Mouse (Mus musculus): ENCODE results near the gene Cdc42ep2. TPM values are rescaled to one million over a fixed set of nuclear protein-coding genes. Genes with fewer than 3 reads are reported as not detected.

The Cdc42ep2 gene
- polyA plus RNA-seq, 1 experiment from 2014 or later: 1.8 TPM

- no peak for ATAC-seq (replicated peaks; ENCODE audit: low FRiP score)
Measured at GRCm38 (mm10) chr19:5950218-5950617, 25.6 kb upstream of the Cdc42ep2 start.

GRCm38 (mm10) chr19:5945891-5946290 lies 21.3 kb upstream of the Cdc42ep2 start:
- H3K4me1 ChIP-seq (replicated peaks; ENCODE audit: control insufficient read depth, insufficient read depth, low read length): no peaks in the 10 kb centered on the region
- H3K27ac ChIP-seq (ENCODE audit: low read depth, low read length): no peak overlapping the region
- no peaks in the 10 kb centered on the region for H3K27me3 ChIP-seq (ENCODE audit: control insufficient read depth, insufficient read depth, low read length)
- WGBS: 90% methylated on average over 8 of the region's 8 CpGs
- no peaks in the 10 kb centered on the region for H3K9me3 ChIP-seq (ENCODE audit: control insufficient read depth, low read length)
- ATAC-seq (replicated peaks; ENCODE audit: low FRiP score) (no peak), DNase-seq (ENCODE audit: low spot score) (no peak)
- H3K9ac ChIP-seq (ENCODE audit: low read length): no peak overlapping the region
- no peak overlapping the region for H3K4me2 ChIP-seq (ENCODE audit: low read depth, low read length, severe bottlenecking)
- peaks cover 2% of the 10 kb centered on the region; the same call in 1 of the 2 replicates for H3K36me3 ChIP-seq (ENCODE audit: control insufficient read depth, insufficient read depth, low read length)
- no peak overlapping the region for H3K4me3 ChIP-seq (ENCODE audit: low read depth, low read length)

More at GRCm38 (mm10) chr19:5950218-5950617, 25.6 kb upstream of the Cdc42ep2 start:
- Histone ChIP-seq H3K4me3 (ENCODE audit: low read depth, low read length) (no peak overlapping the region), H3K27me3 (ENCODE audit: control insufficient read depth, insufficient read depth, low read length) (no peaks in the 10 kb centered on the region), H3K27ac (ENCODE audit: low read depth, low read length) (no peak overlapping the region), H3K9ac (ENCODE audit: low read length) (no peak overlapping the region), H3K36me3 (ENCODE audit: control insufficient read depth, insufficient read depth, low read length) (peaks cover 10% of the 10 kb centered on the region; the same call in 1 of the 2 replicates), H3K4me2 (ENCODE audit: low read depth, low read length, severe bottlenecking) (no peak overlapping the region), H3K4me1 (replicated peaks; ENCODE audit: control insufficient read depth, insufficient read depth, low read length) (no peaks in the 10 kb centered on the region), H3K9me3 (ENCODE audit: control insufficient read depth, low read length) (no peaks in the 10 kb centered on the region)
- no peak for DNase-seq (ENCODE audit: low spot score)
- WGBS: 95% methylated on average over 11 of the region's 11 CpGs

GRCm38 (mm10) chr19:5945027-5945426 lies 20.4 kb upstream of the Cdc42ep2 start:
- Histone ChIP-seq H3K4me2 (ENCODE audit: low read depth, low read length, severe bottlenecking) (no peak overlapping the region), H3K36me3 (ENCODE audit: control insufficient read depth, insufficient read depth, low read length) (peaks cover 2% of the 10 kb centered on the region), H3K27me3 (ENCODE audit: control insufficient read depth, insufficient read depth, low read length) (no peaks in the 10 kb centered on the region), H3K4me1 (replicated peaks; ENCODE audit: control insufficient read depth, insufficient read depth, low read length) (no peaks in the 10 kb centered on the region), H3K4me3 (ENCODE audit: low read depth, low read length) (no peak overlapping the region), H3K27ac (ENCODE audit: low read depth, low read length) (no peak overlapping the region), H3K9me3 (ENCODE audit: control insufficient read depth, low read length) (no peaks in the 10 kb centered on the region), H3K9ac (ENCODE audit: low read length) (no peak overlapping the region)
- WGBS: 88% methylated on average over 7 of the region's 7 CpGs
- ATAC-seq (replicated peaks; ENCODE audit: low FRiP score) (no peak), DNase-seq (ENCODE audit: low spot score) (no peak)

- WGBS: 90% methylated on average over 8 of the region's 8 CpGs
- H3K27ac ChIP-seq (ENCODE audit: low read depth, low read length): no peak overlapping the region
- no peak overlapping the region for H3K9ac ChIP-seq (ENCODE audit: low read length)
Measured at GRCm38 (mm10) chr19:5944145-5944544, 19.5 kb upstream of the Cdc42ep2 start.

GRCm38 (mm10) chr19:5943404-5943803 lies 18.8 kb upstream of the Cdc42ep2 start:
- no peak overlapping the region for H3K4me2 ChIP-seq (ENCODE audit: low read depth, low read length, severe bottlenecking)
- no peak overlapping the region for H3K9ac ChIP-seq (ENCODE audit: low read length)
- no peaks in the 10 kb centered on the region for H3K27me3 ChIP-seq (ENCODE audit: control insufficient read depth, insufficient read depth, low read length)
- peaks cover 6% of the 10 kb centered on the region for H3K36me3 ChIP-seq (ENCODE audit: control insufficient read depth, insufficient read depth, low read length)
- no peaks in the 10 kb centered on the region for H3K4me1 ChIP-seq (replicated peaks; ENCODE audit: control insufficient read depth, insufficient read depth, low read length)
- DNase-seq (ENCODE audit: low spot score) (no peak), ATAC-seq (replicated peaks; ENCODE audit: low FRiP score) (no peak)
- whole genome bisulfite sequencing: 93% methylated on average over 15 of the region's 15 CpGs
- H3K4me3 ChIP-seq (ENCODE audit: low read depth, low read length): no peak overlapping the region
- H3K9me3 ChIP-seq (ENCODE audit: control insufficient read depth, low read length): no peaks in the 10 kb centered on the region
- no peak overlapping the region for H3K27ac ChIP-seq (ENCODE audit: low read depth, low read length)

More at GRCm38 (mm10) chr19:5944145-5944544, 19.5 kb upstream of the Cdc42ep2 start:
- Histone ChIP-seq H3K4me3 (ENCODE audit: low read depth, low read length) (no peak overlapping the region), H3K9me3 (ENCODE audit: control insufficient read depth, low read length) (no peaks in the 10 kb centered on the region), H3K4me2 (ENCODE audit: low read depth, low read length, severe bottlenecking) (no peak overlapping the region), H3K27me3 (ENCODE audit: control insufficient read depth, insufficient read depth, low read length) (no peaks in the 10 kb centered on the region), H3K36me3 (ENCODE audit: control insufficient read depth, insufficient read depth, low read length) (peaks cover 6% of the 10 kb centered on the region), H3K4me1 (replicated peaks; ENCODE audit: control insufficient read depth, insufficient read depth, low read length) (no peaks in the 10 kb centered on the region)
- ATAC-seq (replicated peaks; ENCODE audit: low FRiP score) (no peak), DNase-seq (ENCODE audit: low spot score) (no peak)

GRCm38 (mm10) chr19:5942581-5942980 lies 18.0 kb upstream of the Cdc42ep2 start:
- H3K36me3 ChIP-seq (ENCODE audit: control insufficient read depth, insufficient read depth, low read length): peaks cover 6% of the 10 kb centered on the region

GRCm38 (mm10) chr19:5940656-5941055 lies 16.0 kb upstream of the Cdc42ep2 start:
- peaks cover 6% of the 10 kb centered on the region; the same call in 1 of the 2 replicates for H3K36me3 ChIP-seq (ENCODE audit: control insufficient read depth, insufficient read depth, low read length)
- H3K9me3 ChIP-seq (ENCODE audit: control insufficient read depth, low read length): no peaks in the 10 kb centered on the region
- WGBS: 91% methylated on average over 10 of the region's 10 CpGs
- H3K27ac ChIP-seq (ENCODE audit: low read depth, low read length): no peak overlapping the region
- DNase-seq (ENCODE audit: low spot score) (no peak), ATAC-seq (replicated peaks; ENCODE audit: low FRiP score) (no peak)
- H3K4me2 ChIP-seq (ENCODE audit: low read depth, low read length, severe bottlenecking): no peak overlapping the region
- no peak overlapping the region for H3K4me3 ChIP-seq (ENCODE audit: low read depth, low read length)
- no peaks in the 10 kb centered on the region for H3K27me3 ChIP-seq (ENCODE audit: control insufficient read depth, insufficient read depth, low read length)
- no peak overlapping the region for H3K9ac ChIP-seq (ENCODE audit: low read length)
- 0 out of 2 replicates have a peak, but pooled peaks cover 2% of the 10 kb centered on the region for H3K4me1 ChIP-seq (replicated peaks; ENCODE audit: control insufficient read depth, insufficient read depth, low read length)

More at GRCm38 (mm10) chr19:5942581-5942980, 18.0 kb upstream of the Cdc42ep2 start:
- DNase-seq (ENCODE audit: low spot score) (no peak), ATAC-seq (replicated peaks; ENCODE audit: low FRiP score) (no peak)
- Histone ChIP-seq H3K4me3 (ENCODE audit: low read depth, low read length) (no peak overlapping the region), H3K4me1 (replicated peaks; ENCODE audit: control insufficient read depth, insufficient read depth, low read length) (0 out of 2 replicates have a peak, but pooled peaks cover 2% of the 10 kb centered on the region), H3K4me2 (ENCODE audit: low read depth, low read length, severe bottlenecking) (no peak overlapping the region), H3K27me3 (ENCODE audit: control insufficient read depth, insufficient read depth, low read length) (no peaks in the 10 kb centered on the region), H3K9ac (ENCODE audit: low read length) (no peak overlapping the region), H3K27ac (ENCODE audit: low read depth, low read length) (no peak overlapping the region), H3K9me3 (ENCODE audit: control insufficient read depth, low read length) (no peaks in the 10 kb centered on the region)
- 92% methylated on average over 7 of the region's 7 CpGs for WGBS

GRCm38 (mm10) chr19:5940173-5940572 lies 15.6 kb upstream of the Cdc42ep2 start:
- no peak for DNase-seq (ENCODE audit: low spot score)

GRCm38 (mm10) chr19:5939715-5940114 lies 15.1 kb upstream of the Cdc42ep2 start:
- Histone ChIP-seq H3K27ac (ENCODE audit: low read depth, low read length) (no peak overlapping the region), H3K9ac (ENCODE audit: low read length) (no peak overlapping the region), H3K27me3 (ENCODE audit: control insufficient read depth, insufficient read depth, low read length) (no peaks in the 10 kb centered on the region), H3K4me3 (ENCODE audit: low read depth, low read length) (no peak overlapping the region), H3K4me1 (replicated peaks; ENCODE audit: control insufficient read depth, insufficient read depth, low read length) (0 out of 2 replicates have a peak, but pooled peaks cover 2% of the 10 kb centered on the region), H3K36me3 (ENCODE audit: control insufficient read depth, insufficient read depth, low read length) (peaks cover 6% of the 10 kb centered on the region; the same call in 1 of the 2 replicates), H3K9me3 (ENCODE audit: control insufficient read depth, low read length) (no peaks in the 10 kb centered on the region), H3K4me2 (ENCODE audit: low read depth, low read length, severe bottlenecking) (no peak overlapping the region)
- ATAC-seq (replicated peaks; ENCODE audit: low FRiP score) (no peak), DNase-seq (ENCODE audit: low spot score) (no peak)
- WGBS: 85% methylated on average over 5 of the region's 5 CpGs

More at GRCm38 (mm10) chr19:5940173-5940572, 15.6 kb upstream of the Cdc42ep2 start:
- no peak for ATAC-seq (replicated peaks; ENCODE audit: low FRiP score)
- Histone ChIP-seq H3K4me1 (replicated peaks; ENCODE audit: control insufficient read depth, insufficient read depth, low read length) (0 out of 2 replicates have a peak, but pooled peaks cover 2% of the 10 kb centered on the region), H3K9me3 (ENCODE audit: control insufficient read depth, low read length) (no peaks in the 10 kb centered on the region), H3K27me3 (ENCODE audit: control insufficient read depth, insufficient read depth, low read length) (no peaks in the 10 kb centered on the region), H3K4me3 (ENCODE audit: low read depth, low read length) (no peak overlapping the region), H3K9ac (ENCODE audit: low read length) (no peak overlapping the region), H3K36me3 (ENCODE audit: control insufficient read depth, insufficient read depth, low read length) (peaks cover 6% of the 10 kb centered on the region; the same call in 1 of the 2 replicates), H3K4me2 (ENCODE audit: low read depth, low read length, severe bottlenecking) (no peak overlapping the region), H3K27ac (ENCODE audit: low read depth, low read length) (no peak overlapping the region)
- WGBS: 81% methylated on average over 4 of the region's 4 CpGs

Data from forebrain, embryonic 11.5 days (tissue).